Mouse (Mus musculus): ENCODE results near the gene Polrmt.

Polrmt gene

DNA sequence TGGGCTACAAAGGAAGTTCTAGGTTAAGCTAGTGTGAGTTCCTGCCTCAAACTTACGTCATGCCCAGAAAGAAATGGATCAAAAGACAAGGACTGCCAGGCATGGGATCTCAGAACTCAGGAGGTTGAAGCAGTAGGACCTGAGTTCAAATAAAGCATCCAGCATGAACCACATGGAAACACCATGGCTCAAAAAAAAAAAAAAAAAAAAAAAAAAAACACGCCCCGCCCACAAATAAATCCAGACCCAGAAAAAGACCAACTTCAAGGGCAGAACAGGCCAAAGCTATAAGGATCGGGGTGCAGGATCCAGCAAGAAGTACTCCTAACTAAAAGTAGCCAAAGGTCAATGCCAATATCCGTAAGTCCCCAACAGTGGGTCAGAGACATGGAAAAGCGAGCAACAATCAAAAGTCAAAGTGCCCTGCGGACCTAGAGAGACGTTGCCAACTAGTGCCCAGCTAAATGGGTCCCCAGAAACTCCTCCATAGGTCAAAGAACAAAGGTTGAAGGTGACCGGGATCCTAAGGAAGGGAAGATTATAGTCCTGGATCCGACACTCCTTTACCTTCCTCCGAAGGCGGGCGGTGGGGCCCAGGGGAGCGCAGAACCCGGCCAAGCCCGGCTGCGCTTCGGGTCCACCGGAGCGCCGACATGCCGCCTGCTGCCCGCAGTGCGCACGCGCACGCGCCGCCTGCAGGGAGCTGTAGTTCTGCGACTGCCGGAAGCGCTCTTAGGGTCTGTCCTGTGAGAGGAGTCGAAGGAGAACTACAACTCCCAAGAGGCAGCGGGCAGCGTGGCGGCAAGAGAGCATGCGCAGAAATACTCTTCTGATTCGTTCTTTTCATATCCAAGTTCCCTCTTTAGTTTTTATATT, at the start of gene Polrmt:
Polrmt (minus strand) TSS at position 684 of the 876 bp plus-strand sequence.
- in situ Hi-C loops (cut with MboI, MseI), result no loop called here

DNA sequence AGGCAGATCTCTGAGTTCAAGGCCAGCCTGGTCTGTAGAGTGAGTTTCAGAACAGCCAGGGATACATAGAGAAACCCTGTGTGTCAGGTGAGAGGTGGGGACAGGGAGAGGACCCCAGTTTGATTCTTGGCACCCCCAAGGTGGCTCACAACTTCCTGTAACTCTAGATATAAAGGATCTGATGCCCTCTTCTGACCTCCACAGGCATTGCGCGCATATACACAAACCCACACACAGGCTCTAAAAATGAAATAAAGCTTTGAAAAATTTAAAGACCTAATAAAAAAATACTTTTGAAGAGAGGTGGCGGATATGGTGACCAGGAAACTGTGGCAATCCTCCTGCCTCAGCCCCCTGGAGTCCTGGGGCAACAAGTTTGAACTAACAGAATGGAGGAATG, 49.5 kb upstream of the Polrmt start:
- in situ Hi-C loops (cut with MboI, MseI), result no loop called here

DNA sequence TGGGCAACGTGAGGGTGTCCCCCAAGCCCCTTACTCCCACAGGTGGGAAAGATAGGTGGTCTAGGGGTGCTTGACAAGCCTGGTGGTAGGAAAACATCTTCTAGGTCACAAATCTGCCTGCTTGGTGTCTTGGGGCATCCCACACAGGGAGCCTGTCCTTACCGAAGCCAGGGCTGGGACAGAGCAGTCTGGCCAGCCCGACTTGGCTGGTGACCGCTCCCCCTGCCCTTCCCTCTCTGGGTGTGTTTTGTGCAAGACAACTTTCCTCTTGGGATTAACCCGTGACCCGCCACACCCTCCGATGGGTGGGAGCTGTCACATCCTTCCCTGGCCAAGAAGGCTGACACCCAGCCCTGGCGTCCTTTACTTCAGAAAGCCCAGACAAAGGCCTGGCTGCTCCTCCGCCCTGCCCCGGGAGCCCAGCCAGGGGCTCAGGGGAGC, 48.1 kb upstream of the Polrmt start:
- in situ Hi-C loops (cut with MboI, MseI), result no loop called here

DNA sequence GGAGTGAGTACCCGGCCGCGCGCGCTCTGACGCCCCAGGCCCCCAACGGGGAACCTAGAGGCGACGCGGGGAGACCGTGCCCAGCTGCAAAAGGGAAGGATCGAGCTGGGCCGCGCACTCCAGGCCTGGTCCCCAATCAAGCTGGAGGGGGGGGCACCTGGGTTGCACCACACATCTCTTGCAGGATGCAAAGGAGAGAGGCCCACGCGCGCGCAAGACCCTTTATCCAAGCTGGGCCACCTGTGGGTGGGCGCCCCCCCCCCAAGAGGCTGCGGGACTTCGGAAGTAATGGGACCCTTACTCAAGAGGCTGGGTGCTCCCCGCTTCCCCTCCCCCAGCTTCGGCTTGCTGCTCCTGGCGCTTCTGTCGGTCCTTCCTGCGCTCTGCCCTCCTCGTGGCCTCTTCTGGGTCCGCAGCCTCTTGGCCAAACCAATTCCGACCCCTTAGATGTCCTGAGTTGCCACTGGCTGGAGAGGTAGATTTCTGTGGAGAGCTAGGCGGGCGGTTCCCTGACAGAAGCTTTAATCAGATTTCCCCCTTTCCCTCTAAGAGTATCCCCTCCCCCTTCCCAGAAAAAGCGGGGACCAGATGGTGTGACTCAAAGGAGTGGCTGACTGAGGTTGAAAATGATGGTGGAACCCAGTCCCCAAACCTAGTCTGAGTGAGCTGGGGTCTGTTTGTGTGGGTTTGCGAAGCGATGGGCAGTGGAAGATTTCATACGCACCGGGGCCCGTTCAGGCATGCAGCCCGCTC, 47.5 kb upstream of the Polrmt start:
- in situ Hi-C loops (cut with MboI, MseI), result no loop called here

DNA sequence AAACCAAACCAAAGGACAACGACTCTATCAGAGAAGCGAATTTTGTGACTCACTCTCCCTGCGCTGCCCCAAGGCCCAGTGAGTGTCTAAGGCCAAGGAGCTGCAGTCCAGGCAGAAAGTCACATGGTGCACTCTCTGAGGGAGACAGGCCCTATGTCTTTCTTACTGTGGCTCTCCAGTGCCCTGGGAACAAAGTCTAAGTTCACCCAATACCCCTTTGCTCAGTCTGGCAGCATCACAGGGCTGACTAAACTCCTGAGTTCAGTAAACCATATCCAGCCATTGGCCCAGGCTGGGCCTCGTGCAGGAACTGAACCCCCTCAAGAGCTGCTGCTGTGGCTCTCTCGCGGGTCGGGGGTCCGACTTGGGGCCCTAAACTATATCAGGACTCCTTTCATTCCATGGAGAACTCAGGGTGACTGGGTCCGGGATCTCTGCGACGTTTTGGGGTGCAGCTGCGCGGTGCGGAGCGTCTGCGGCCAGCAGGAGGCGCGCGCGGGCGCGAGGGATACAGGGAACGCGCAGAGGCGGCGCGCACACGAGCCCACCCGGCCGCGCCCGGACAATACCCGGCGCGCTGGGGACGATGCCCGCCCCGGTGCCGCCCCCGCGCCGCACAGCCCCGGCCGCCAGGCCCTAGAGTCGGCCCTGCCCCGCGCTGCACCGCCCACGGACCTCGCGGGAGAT, 46.8 kb upstream of the Polrmt start, which contains the start of gene Palm:
Palm (plus strand) TSS at position 522 of the 687 bp plus-strand sequence.
- in situ Hi-C loops (cut with MboI, MseI), result no loop called here

DNA sequence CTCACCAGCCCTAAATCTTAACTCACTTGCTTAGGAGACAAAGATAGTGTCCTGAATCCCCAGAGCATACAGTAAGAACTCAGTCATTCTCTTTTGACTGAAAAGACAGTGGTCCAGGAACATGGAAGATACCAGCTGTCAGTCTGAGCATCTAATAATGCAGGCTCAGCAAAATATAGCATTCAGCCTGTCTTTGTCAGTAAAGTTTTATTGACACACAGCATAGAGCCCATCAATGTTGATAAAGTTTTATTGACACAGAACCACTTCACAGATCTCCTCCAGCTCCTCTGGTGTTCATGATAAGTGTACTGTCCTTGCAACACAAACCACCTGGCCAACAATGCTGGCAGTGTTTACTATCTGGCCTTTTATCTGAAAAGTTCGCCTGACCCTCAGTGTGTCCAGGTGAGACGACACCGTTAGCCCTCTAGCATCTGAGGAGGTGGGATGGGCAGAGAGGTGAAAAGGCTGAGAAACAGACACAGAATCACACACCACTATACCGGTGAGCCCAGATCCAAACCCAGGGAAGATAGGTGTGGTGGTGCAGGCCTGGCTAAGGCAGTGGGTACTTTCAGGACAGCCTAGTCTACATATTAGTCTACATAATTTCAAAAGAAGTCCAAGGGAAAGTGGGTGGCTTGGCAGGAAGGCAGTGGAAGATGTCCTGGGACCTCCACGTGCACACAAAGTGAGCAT, 46.1 kb upstream of the Polrmt start:
- in situ Hi-C loops (cut with MboI, MseI), result no loop called here

DNA sequence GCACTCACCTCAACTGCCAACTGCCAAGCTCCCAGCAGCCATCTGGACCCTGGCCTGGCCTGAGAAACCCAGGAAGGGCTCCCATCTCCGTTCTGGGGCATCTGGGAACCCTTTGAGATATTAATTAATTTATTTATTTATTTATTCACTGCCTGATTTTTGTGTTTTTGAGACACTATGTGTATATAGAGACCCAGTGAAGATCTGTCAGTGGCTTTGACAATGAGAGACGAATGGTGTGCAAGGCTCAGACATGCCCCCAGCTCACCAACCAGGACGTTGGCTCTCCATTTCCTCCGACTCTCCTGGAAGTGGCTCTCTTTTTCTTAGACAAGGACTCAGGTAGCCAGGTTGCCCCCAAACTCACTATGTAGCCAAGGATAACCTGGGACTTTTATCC, 44.5 kb upstream of the Polrmt start, which contains the start of gene Prss57:
Prss57 (minus strand) TSS at position 101 of the 400 bp plus-strand sequence.
- in situ Hi-C loops (cut with MboI, MseI), result no loop called here

DNA sequence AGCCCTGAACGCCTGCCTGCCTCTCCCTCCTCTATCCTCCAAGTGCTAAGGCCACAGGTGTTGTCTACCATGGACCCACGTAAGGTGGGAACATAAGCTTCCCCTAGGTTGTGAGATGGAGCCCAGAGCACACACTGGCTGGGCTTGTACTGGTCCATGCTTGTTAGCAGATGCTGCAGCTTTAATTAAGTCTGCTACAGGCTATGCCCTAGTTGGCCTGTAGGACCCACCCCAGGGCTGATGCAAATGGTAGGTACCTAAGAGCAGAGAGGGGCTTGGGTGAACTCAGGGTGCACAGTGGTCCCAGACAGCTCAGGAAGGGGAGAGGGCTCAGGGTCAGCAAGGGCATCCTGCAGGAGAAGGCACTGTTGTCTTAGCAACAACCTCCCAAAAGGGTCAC, 43.2 kb upstream of the Polrmt start:
- in situ Hi-C loops (cut with MboI, MseI), result no loop called here

DNA sequence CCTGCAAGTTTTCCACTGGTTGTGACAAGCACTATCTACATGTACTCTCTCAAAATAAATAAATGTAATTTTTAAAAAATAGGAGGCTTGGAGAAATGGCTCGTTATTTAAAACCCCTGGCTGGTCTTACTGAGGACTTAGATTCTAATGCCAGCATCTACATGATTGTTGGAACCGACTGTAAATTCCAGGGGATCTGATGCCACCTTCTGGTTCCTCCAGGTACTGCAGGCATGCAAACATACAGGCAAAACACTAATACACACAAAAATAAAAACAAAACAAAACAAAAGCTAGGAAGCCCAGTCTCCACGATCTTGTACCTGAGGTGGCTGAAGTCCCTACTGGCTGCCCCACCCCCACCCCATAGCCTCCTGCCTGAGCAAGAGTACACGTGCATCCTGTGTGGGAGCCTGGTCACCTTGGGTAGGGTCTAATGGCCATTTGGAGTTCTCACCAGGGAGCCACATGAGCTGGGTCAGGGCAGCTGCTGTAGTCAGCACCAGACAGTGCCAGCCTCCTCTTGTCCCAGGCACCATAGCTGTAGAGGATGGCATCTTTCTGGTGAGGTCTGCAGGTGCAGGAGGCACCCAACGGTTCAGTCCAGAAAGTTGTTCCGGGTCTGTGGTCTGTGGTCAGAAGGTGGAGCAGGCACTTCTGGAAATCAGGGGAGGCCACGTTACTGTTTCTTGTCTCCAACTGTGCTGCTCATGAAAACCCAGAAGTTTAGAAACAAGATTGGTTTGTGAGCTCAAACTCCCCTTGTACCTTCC, 42.2 kb upstream of the Polrmt start:
- in situ Hi-C loops (cut with MboI, MseI), result no loop called here

DNA sequence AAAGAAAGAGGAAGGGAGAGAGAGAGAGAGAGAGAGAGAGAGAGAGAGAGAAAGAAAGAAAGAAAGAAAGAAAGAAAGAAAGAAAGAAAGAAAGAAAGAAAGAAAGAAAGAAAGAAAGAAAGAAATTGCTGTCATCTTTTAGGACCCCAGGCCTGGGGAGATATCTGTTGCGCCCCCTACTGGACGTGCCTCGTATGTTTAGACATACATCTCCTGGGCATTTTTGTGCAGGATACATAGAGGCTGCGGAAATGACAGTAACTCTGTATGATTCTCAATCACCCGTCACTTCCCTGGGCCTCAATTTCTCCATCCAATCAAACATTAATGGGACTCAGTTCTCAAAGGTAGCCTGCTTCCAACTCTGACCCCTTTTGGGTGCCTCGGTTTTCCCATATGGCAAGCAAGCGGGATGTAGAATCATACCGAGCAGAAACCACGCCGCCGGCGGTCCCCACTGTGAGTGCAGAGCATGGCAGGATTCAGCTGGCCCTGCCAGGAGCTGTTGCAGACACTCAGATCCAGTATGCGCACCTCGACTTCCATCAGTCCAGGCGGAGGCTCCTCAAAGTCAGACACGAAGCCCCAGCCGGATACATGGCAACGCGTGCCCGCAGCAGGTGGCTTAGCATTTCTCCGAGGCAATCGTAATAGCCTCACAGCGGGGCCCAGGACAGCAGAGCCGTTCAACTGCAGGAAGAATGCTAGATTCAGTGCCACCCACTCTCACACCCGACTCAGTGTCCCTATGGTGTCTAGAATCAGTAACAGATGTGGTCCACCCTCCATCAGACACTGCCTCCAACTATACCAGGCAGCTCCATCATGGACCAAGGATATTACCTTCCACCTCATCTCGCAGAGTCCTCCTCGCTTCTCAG, 37.8 kb upstream of the Polrmt start:
- in situ Hi-C loops (cut with MboI, MseI), result no loop called here

DNA sequence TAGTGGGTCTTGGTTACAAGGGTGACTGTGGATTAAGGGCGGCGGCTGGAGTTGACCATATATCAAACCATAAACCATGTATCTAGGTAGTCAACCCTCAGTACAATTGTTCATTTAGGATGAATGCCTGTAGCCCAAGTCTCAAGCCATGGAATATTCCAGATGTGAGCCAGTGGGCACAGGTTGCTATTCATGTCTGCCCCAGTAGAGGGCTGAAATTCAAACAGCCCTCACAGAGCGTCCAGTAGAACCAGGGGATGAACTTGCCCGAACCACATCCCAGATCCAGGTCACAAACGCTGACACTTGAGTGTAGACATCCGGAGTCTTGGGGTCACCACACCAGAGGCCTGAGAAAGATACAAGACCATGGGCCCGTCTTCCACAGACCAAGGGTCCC, 36.7 kb upstream of the Polrmt start:
- in situ Hi-C loops (cut with MboI, MseI), result no loop called here

DNA sequence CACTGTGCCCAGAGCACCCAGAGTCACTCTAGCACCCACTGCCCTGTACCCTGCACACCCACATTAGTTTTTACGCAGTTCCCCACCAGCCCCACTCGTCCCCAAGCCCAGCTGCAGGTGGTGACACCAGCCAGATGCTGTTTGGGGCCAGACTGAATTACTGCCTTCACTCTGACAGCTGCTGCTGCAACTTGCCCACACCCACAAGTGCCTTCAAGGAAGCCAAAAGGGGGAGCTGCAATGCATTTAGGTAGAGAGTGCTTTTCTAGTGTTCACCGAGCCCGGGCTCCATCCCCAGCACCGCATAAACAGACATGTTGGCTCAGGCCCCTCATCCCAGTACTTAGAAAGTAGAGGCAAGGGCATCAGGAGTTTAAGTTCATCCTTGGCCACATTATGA, 35.6 kb upstream of the Polrmt start:
- in situ Hi-C loops (cut with MboI, MseI), result no loop called here

DNA sequence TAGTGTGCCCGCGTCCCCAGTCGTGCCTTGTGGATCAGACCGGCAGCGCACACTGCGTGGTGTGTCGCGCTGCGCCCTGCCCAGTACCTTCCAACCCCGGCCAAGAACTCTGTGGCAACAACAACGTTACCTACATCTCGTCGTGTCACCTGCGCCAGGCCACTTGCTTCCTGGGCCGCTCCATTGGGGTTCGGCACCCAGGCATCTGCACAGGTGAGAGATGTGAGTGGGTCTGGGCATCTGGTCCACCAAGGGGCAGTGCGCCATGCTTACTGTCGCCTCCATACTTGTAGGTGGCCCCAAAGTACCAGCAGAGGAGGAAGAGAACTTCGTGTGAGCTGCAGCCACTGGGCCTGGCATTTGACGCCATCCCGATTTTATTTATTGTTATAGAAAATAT, 34.8 kb upstream of the Polrmt start:
- in situ Hi-C loops (cut with MboI, MseI), result no loop called here

DNA sequence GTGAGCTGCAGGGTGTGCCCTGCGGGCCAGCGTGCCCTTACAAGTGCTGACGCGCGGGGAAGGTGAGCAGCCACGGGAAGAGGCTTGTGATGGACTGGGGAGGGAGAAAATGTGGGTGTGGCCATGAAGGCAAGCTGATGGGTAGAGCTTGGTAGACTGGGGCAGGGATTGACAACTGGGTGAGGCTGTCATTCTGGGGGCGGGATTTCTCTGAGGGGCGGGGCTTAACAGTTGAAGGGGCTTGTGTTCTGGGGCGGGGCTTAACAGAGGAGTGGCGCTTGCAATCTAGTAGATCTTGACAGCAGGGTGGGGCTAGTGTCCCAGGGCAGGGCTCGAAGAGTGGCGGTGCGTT, 34.3 kb upstream of the Polrmt start:
- in situ Hi-C loops (cut with MboI, MseI), result no loop called here

DNA sequence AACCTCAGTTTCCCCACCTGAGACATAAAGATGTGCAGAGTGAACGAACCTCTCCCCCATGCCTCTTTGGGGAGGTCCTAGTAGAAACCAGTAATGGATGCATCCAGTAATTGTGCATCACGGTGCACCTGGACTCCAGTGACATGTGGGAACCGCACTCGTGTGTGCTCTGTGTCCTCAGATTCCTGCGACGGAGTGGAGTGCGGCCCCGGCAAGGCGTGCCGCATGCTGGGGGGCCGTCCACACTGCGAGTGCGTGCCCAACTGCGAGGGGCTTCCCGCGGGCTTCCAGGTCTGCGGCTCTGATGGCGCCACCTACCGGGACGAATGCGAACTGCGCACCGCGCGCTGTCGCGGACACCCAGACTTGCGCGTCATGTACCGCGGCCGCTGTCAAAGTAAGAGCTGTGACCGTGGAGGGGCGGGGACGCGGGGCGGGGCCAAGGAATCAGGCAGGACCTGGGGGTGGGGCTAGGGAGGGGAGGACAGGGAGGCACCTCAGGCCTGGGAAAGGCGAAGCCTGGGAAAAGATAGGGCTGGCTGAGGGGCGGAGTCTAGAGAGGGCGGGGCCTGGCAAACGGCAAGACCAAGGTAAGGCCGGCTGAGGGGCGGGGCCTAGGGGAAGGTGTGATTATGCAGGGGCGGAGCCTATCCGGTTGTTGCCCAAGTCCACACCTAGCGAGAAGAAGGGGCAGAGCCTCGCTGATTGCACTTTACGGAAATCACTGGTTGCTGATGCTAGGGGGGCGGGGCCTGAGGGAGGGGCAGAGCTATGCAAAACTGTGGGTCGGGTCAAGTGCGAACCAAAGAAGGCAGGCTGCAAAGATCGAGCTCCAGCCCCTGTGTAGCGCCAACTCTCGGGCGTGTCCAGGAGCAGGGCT, 33.6 kb upstream of the Polrmt start:
- in situ Hi-C loops (cut with MboI, MseI), result loop anchor here in 1 of 2 experiments (5.0 kb wide), 1 partner anchor 83 kb away; no protein-coding TSS in a partner anchor

DNA sequence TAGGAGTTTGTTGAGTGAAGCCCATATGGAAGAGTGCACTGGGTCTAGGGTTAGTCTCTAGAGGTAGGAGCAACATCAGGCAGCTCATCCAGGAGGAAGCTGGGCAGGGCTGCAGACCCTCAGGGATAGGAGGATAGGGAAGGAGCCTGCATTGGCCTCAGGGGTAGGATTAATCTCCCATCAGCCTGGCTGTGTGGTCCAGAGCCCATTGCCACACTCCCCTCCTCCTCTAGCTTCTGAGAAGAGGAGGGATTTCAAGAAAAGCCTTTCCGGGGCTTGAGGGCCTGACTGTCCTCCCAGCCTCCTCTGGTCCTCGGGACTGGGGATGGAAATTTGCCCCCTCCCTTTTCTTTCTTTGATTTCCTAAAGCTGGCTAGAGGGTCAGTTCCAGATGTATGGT, 32.8 kb upstream of the Polrmt start:
- in situ Hi-C loops (cut with MboI, MseI), result loop anchor here in 1 of 2 experiments (5.0 kb wide), 1 partner anchor 82 kb away; no protein-coding TSS in a partner anchor

DNA sequence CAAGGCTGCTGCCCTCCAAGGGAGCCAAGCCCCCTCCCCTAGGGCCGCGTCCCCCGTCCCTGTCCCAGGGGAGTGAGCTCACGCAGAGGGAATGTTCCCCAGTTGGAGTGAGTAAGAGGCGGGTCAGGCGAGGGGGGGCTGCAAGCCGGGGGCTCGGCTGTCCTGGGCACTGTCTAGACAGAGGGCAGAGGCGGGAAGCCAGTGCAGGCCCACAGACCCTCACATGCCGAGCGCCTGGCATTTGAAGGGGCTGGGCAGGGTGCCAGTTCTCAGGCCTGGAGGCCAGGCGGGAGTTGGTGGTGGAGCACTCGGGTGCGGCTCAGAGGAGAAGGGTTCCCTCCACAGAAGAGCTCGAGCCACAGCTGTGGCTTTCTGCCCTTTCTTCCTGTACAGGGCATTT, 31.6 kb upstream of the Polrmt start:
- in situ Hi-C loops (cut with MboI, MseI), result loop anchor here in 1 of 2 experiments (5.0 kb wide), 1 partner anchor 81 kb away; no protein-coding TSS in a partner anchor

DNA sequence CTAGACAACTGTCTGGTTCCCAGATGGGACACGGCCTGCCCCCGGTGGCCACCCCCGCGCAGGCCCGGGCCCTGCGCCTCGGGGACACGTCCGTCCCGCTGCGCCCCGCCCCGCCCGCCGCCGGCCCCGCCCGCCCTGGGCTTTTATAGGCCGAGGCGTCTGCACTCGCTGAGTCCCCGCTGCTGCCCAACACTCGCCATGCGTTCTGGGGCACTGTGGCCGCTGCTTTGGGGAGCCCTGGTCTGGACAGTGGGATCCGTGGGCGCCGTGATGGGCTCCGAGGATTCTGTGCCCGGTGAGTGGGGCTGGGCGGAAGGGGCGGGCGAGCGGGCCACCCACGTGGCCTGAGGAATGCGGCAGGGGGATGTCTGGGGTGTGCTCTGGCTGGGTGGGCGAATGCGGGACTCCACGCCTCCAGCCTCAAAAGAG, 30.7 kb upstream of the Polrmt start, which contains the start of gene Fstl3:
Fstl3 (plus strand) TSS at position 170 of the 429 bp plus-strand sequence.
- in situ Hi-C loops (cut with MboI, MseI), result loop anchor here in 1 of 2 experiments (5.0 kb wide), 1 partner anchor 80 kb away; no protein-coding TSS in a partner anchor
